Mouse (Mus musculus): ENCODE data around the gene Smcr8. TPM values are rescaled to one million over a fixed set of nuclear protein-coding genes. Genes with fewer than 3 reads are reported as not detected.

The Smcr8 gene
- polyA plus RNA-seq, 1 experiment from 2014 or later = 8.2 TPM

DNA sequence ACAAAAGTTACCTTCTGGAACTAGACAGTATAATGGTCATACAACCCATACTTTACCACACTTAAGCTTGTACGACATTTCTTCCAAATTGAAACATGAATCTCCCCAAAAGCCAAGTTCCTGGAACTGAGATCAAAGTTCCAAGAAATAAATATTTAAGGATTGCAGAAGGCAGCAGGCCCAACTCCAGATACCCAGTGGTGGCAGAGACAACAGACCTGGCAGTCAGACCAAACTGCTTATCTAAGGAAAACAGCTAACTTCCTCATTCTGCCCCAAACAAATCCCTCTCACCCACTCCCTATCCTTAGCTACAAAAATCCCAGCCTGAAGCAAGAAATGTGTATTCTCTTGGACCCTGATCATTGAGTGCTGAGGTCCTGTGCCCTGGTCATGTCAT is 2.5 kb upstream of the Smcr8 start:
- peaks cover 33% of the 10 kb centered on the region for H3K4me1 ChIP-seq (replicated peaks; ENCODE audit: control insufficient read depth, insufficient read depth, low read length)
- no peak for ATAC-seq (replicated peaks; ENCODE audit: low FRiP score, low TSS enrichment, low read depth)
- 51% methylated on average over 1 of the region's 1 CpGs for WGBS
- no peak overlapping the region for H3K27ac ChIP-seq (ENCODE audit: low read depth)
- H3K36me3 ChIP-seq (ENCODE audit: control insufficient read depth, insufficient read depth, low read length) = peaks cover 5% of the 10 kb centered on the region
- H3K27me3 ChIP-seq (replicated peaks; ENCODE audit: control insufficient read depth, insufficient read depth, low read length) = no peaks in the 10 kb centered on the region
- no peak overlapping the region for H3K9ac ChIP-seq (ENCODE audit: low read length)
- no peak overlapping the region for H3K4me3 ChIP-seq (ENCODE audit: low read depth, low read length)
- peak overlapping the region; percentile 85; the same call in 1 of the 2 replicates for H3K4me2 ChIP-seq (ENCODE audit: low read length)
- H3K9me3 ChIP-seq (ENCODE audit: control insufficient read depth, low read length) = no peaks in the 10 kb centered on the region
- DNase-seq (ENCODE audit: low spot score) = no peak

DNA sequence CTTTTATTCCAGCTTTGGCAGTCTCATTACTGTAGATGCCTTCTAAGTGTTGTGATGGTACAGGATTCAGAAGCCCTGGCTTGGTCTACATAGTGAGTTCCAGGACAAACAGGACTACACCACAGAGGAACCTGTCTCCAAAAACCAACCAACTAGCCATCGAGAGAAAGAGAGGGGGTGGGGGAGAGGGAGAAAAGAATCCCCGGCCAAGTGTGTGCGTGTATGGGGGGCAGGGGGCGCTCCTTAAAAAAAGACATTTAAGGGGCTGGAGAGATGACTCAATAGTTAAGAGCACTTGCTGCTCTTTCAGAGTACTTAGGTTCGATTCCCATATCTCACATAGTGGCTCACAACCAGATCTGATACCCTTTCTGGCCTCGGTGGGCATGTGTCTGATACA is 1.7 kb upstream of the Smcr8 start:
- DNase-seq (ENCODE audit: low spot score) (no peak), ATAC-seq (replicated peaks; ENCODE audit: low FRiP score, low TSS enrichment, low read depth) (no peak)
- H3K9me3 ChIP-seq (ENCODE audit: control insufficient read depth, low read length) = no peaks in the 10 kb centered on the region
- H3K36me3 ChIP-seq (ENCODE audit: control insufficient read depth, insufficient read depth, low read length) = peaks cover 8% of the 10 kb centered on the region
- peak overlapping the region; percentile 85 for H3K4me2 ChIP-seq (ENCODE audit: low read length)
- H3K27ac ChIP-seq (ENCODE audit: low read depth) = no peak overlapping the region
- peak overlapping the region; percentile 83; the same call in 1 of the 2 replicates for H3K9ac ChIP-seq (ENCODE audit: low read length)
- H3K4me3 ChIP-seq (ENCODE audit: low read depth, low read length) = peak overlapping the region; percentile 96
- WGBS = 50% methylated on average over 6 of the region's 6 CpGs
- peaks cover 39% of the 10 kb centered on the region for H3K4me1 ChIP-seq (replicated peaks; ENCODE audit: control insufficient read depth, insufficient read depth, low read length)
- no peaks in the 10 kb centered on the region for H3K27me3 ChIP-seq (replicated peaks; ENCODE audit: control insufficient read depth, insufficient read depth, low read length)

DNA sequence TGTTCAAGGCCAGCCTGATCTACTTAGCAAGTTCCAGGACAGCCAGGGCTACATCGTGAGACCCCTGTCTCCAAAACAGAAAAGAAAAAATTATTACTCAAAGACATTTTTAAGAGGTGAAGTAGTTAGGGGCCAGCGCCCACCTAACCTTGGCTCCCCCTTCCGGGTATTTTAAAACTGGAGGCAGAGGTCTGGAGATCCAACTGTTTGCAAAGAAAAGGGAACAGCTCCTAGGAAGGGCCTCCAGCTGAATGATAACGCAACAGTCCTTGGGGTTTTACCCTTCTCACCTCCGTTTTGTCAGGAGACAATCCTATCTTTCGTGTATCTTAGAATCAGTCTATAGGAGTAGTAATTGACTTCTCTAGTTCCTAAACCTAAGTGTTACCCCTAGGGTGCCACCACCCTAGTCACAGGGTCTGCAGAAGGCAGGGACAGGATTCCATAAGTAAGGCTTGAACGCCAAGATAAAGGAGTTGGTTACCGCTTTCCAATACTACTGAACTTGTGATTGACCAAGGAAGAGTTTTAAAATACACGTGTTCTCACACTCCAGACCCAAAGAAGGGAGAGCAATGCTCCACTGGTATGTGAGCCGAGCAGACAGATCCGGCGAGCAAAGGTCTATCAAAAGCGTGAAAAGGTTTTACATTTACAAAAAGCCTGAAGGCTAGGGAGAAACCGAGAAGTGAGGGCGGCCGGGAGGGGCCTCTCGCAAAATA is 1.1 kb upstream of the Smcr8 start:
- peak overlapping the region; percentile 96 for H3K4me3 ChIP-seq (ENCODE audit: low read depth, low read length)
- DNase-seq (ENCODE audit: low spot score) (no peak), ATAC-seq (replicated peaks; ENCODE audit: low FRiP score, low TSS enrichment, low read depth) (no peak)
- no peaks in the 10 kb centered on the region for H3K27me3 ChIP-seq (replicated peaks; ENCODE audit: control insufficient read depth, insufficient read depth, low read length)
- peaks cover 45% of the 10 kb centered on the region for H3K4me1 ChIP-seq (replicated peaks; ENCODE audit: control insufficient read depth, insufficient read depth, low read length)
- 4% methylated on average over 17 of the region's 17 CpGs for WGBS
- H3K4me2 ChIP-seq (ENCODE audit: low read length) = peak overlapping the region; percentile 85
- H3K9me3 ChIP-seq (ENCODE audit: control insufficient read depth, low read length) = no peaks in the 10 kb centered on the region
- H3K36me3 ChIP-seq (ENCODE audit: control insufficient read depth, insufficient read depth, low read length) = peaks cover 8% of the 10 kb centered on the region
- H3K27ac ChIP-seq (ENCODE audit: low read depth) = peak overlapping the region; percentile 89
- H3K9ac ChIP-seq (ENCODE audit: low read length) = peak overlapping the region; percentile 83

DNA sequence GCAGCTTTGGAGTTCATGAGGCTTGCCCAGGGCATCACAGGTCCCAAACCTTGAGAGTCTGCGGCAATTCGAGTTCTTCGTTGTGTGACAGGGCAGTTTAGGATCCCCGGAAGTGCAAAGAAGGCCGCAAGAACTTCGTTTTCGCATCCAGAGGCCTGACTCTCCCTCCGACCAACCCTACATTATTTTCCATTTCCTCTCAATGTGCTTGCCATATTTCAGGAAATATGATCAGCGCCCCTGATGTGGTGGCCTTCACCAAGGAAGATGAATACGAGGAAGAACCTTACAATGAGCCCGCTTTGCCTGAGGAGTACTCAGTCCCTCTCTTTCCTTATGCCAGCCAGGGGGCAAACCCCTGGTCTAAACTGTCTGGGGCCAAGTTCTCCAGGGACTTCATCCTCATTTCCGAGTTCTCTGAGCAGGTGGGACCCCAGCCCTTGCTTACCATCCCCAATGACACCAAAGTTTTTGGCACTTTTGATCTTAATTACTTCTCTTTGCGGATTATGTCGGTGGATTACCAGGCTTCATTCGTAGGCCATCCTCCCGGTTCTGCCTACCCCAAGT is 562 bp downstream of the Smcr8 start:
- H3K27me3 ChIP-seq (replicated peaks; ENCODE audit: control insufficient read depth, insufficient read depth, low read length) = no peaks in the 10 kb centered on the region

DNA sequence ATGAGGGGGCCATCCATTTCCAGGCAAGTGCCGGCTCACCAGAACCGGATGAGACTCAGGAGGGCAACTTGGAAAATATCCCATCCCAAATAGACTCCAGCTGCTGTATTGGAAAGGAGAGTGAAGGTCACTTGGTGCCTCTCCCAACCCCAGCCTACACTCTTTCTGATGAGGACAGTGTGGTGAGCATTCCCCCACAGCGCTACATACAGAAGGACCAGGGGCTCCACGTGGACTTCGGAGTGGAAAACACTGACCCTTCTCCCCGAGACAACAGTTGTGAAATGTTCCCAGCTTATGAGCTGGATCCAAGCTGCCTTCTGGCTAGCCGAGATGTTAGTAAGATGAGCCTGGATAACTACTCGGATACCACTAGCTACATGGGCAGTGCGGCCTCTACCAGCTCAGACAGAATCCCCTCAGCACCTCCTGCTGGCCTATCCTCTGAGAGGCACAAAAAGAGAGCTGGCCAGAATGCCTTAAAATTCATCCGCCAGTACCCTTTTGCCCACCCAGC is 2.4 kb downstream of the Smcr8 start:
- H3K4me3 ChIP-seq (ENCODE audit: low read depth, low read length) = peak overlapping the region; percentile 24; the same call in 1 of the 2 replicates
- peaks cover 26% of the 10 kb centered on the region for H3K36me3 ChIP-seq (ENCODE audit: control insufficient read depth, insufficient read depth, low read length)
- ATAC-seq (replicated peaks; ENCODE audit: low FRiP score, low TSS enrichment, low read depth) (no peak), DNase-seq (ENCODE audit: low spot score) (no peak)
- no peaks in the 10 kb centered on the region for H3K9me3 ChIP-seq (ENCODE audit: control insufficient read depth, low read length)
- H3K9ac ChIP-seq (ENCODE audit: low read length) = no peak overlapping the region
- no peak overlapping the region for H3K27ac ChIP-seq (ENCODE audit: low read depth)
- H3K4me1 ChIP-seq (replicated peaks; ENCODE audit: control insufficient read depth, insufficient read depth, low read length) = peaks cover 58% of the 10 kb centered on the region
- H3K27me3 ChIP-seq (replicated peaks; ENCODE audit: control insufficient read depth, insufficient read depth, low read length) = no peaks in the 10 kb centered on the region
- 92% methylated on average over 10 of the region's 10 CpGs for WGBS
- peak overlapping the region; percentile 44 for H3K4me2 ChIP-seq (ENCODE audit: low read length)

More for the DNA sequence above, 562 bp downstream of the Smcr8 start:
- DNase-seq (ENCODE audit: low spot score) (no peak), ATAC-seq (replicated peaks; ENCODE audit: low FRiP score, low TSS enrichment, low read depth) (no peak)
- peaks cover 58% of the 10 kb centered on the region for H3K4me1 ChIP-seq (replicated peaks; ENCODE audit: control insufficient read depth, insufficient read depth, low read length)
- no peaks in the 10 kb centered on the region for H3K9me3 ChIP-seq (ENCODE audit: control insufficient read depth, low read length)
- 28% methylated on average over 16 of the region's 16 CpGs for WGBS
- H3K27ac ChIP-seq (ENCODE audit: low read depth) = peak overlapping the region; percentile 89; the same call in 1 of the 2 replicates
- H3K9ac ChIP-seq (ENCODE audit: low read length) = peak overlapping the region; percentile 83
- H3K4me3 ChIP-seq (ENCODE audit: low read depth, low read length) = peak overlapping the region; percentile 96
- peak overlapping the region; percentile 85 for H3K4me2 ChIP-seq (ENCODE audit: low read length)
- peaks cover 12% of the 10 kb centered on the region for H3K36me3 ChIP-seq (ENCODE audit: control insufficient read depth, insufficient read depth, low read length)

DNA sequence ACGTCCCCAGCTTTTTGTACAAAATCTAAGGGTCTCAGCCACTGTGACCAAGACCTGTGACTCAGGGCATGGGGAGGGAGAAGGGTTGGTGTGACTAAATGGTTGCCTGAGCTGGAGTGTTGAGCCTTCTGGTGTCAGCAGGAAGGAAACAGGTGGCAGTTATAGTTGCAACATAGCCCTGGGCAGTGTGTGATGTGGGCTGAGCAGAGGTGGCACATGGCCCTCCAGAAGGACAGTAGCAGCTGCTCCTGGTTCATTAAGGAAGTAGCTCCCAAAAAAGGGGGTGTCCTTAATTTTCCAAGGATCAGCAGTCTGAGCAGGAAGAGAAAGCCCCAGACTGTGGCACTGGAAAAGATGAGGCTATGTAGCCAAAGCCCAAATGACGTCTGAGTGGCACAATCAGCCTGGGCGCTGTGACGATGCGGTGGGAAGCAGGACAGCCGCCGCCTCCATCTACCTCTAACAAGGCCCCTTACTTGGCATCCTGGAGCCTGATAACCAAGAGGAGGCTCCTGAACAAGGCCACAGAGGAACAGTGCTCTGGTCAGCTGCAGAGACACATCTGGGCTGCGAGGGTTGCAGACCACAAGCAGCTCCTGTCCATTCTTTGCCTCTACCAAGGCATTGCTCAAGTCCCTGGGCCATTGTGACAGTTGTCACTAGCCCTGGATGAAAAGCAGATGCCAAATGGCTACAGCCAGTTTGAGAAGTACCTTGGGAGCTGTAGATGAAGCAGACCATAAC is 7.0 kb downstream of the Smcr8 start:
- Histone ChIP-seq H3K27me3 (replicated peaks; ENCODE audit: control insufficient read depth, insufficient read depth, low read length) (no peaks in the 10 kb centered on the region), H3K9me3 (ENCODE audit: control insufficient read depth, low read length) (no peaks in the 10 kb centered on the region), H3K27ac (ENCODE audit: low read depth) (no peak overlapping the region), H3K4me1 (replicated peaks; ENCODE audit: control insufficient read depth, insufficient read depth, low read length) (peaks cover 30% of the 10 kb centered on the region), H3K4me2 (ENCODE audit: low read length) (no peak overlapping the region), H3K9ac (ENCODE audit: low read length) (no peak overlapping the region), H3K4me3 (ENCODE audit: low read depth, low read length) (no peak overlapping the region), H3K36me3 (ENCODE audit: control insufficient read depth, insufficient read depth, low read length) (peaks cover 70% of the 10 kb centered on the region)
- DNase-seq (ENCODE audit: low spot score) (no peak), ATAC-seq (replicated peaks; ENCODE audit: low FRiP score, low TSS enrichment, low read depth) (no peak)
- WGBS = 90% methylated on average over 8 of the region's 8 CpGs

DNA sequence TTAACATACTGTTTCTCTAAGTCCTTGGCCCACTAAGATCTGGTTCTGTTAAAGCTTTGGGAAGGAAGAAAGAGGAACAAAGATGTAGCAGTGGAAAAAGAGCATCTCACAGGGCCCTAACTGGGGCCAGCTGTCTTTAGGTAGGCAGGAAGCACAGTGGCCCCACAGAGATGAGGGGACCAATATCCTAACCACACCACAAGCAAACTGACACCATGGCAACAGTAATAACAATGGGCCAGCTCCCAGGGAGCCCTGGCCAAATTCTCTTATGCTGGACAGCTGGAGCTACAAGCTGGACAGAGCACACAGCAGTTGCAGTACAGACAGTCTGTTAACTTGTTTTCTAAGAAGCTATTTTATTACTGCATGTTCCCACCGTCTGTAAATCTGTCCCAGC is 10.3 kb downstream of the Smcr8 start:
- Histone ChIP-seq H3K4me1 (replicated peaks; ENCODE audit: control insufficient read depth, insufficient read depth, low read length) (peaks cover 2% of the 10 kb centered on the region), H3K36me3 (ENCODE audit: control insufficient read depth, insufficient read depth, low read length) (peaks cover 77% of the 10 kb centered on the region), H3K27ac (ENCODE audit: low read depth) (no peak overlapping the region), H3K27me3 (replicated peaks; ENCODE audit: control insufficient read depth, insufficient read depth, low read length) (no peaks in the 10 kb centered on the region), H3K4me2 (ENCODE audit: low read length) (no peak overlapping the region), H3K9me3 (ENCODE audit: control insufficient read depth, low read length) (no peaks in the 10 kb centered on the region), H3K9ac (ENCODE audit: low read length) (no peak overlapping the region), H3K4me3 (ENCODE audit: low read depth, low read length) (no peak overlapping the region)
- DNase-seq (ENCODE audit: low spot score) (no peak), ATAC-seq (replicated peaks; ENCODE audit: low FRiP score, low TSS enrichment, low read depth) (no peak)
- WGBS = 69% methylated on average over 1 of the region's 1 CpGs

DNA sequence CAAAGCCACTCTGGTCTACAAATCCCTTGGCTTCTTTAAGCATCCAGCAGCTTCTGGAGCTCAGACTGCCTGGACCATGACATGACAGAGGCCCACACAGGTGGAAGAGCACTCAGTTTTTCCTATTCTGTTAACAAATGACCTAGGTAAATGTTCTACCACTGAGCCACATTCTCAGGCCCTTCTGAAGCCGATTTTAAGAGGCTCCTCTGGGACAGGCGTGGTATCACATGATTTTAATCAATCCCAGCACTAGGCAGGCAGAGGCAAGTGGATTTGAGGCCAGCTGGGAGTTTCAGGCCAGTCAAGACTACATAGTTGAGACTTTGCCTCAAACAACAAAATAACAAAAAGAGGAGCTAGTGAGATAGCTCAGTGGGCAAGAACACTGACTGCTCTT is 13.1 kb downstream of the Smcr8 start:
- Histone ChIP-seq H3K9ac (ENCODE audit: low read length) (no peak overlapping the region), H3K9me3 (ENCODE audit: control insufficient read depth, low read length) (no peaks in the 10 kb centered on the region), H3K27ac (ENCODE audit: low read depth) (no peak overlapping the region), H3K4me2 (ENCODE audit: low read length) (no peak overlapping the region), H3K4me3 (ENCODE audit: low read depth, low read length) (no peak overlapping the region), H3K4me1 (replicated peaks; ENCODE audit: control insufficient read depth, insufficient read depth, low read length) (no peaks in the 10 kb centered on the region), H3K36me3 (ENCODE audit: control insufficient read depth, insufficient read depth, low read length) (peaks cover 77% of the 10 kb centered on the region), H3K27me3 (replicated peaks; ENCODE audit: control insufficient read depth, insufficient read depth, low read length) (no peaks in the 10 kb centered on the region)
- ATAC-seq (replicated peaks; ENCODE audit: low FRiP score, low TSS enrichment, low read depth) (no peak), DNase-seq (ENCODE audit: low spot score) (no peak)
- WGBS = 84% methylated on average over 2 of the region's 2 CpGs
